Mouse (Mus musculus) mesoderm, embryonic 11.5 days (tissue): Measurements from ENCODE around the gene Aebp2.
"Not testable (repeated sequence)": the region's sequence is repeated elsewhere in the genome, so short reads cannot be mapped to it uniquely, and the experiment has no call there.

Experiments used
- DNase-seq: peaks from one replicate; pipeline ENCODE4 v3.0.0-alpha.2; 2012; ENCODE audit warnings: low read depth, low spot score

Aebp2 gene

DNA sequence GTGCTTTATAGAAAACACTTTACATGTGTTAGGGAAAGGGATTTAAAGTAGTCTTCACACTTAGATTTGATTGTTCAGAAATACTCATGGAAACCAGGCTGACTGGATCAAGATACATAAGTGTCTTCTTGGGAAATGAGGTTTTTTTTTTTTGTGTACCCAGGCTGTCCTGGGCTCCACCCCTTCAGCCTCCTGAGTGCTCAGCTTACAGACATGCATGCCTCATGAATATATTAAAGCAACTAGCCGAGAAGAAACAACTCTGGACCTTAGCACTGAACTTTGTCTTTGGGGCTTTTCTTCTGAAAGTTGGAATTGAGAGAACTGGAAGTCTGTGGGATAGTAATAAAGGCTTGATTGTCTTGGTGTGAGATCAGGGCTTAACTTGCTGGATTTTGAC, 27.3 kb downstream of the Aebp2 start:
- no peak for DNase-seq

DNA sequence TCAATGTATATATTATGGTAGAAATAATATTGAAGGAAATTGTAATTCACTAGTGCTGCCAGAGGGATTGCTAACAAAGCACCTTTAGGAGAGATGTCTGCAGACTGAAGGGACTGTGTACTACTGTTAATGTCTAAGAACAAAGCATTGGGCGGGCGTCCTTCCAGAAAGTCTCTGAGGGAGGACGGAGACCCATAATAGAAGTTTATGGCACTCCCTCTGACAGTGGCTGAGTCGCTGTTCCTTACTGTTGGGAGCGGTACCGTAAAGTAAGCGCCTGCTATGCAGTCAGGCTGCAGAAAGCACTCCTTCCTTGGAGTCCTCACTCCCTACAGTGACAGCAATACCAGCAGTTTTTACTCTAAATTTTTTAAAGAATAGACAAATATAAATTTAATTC, 29.5 kb downstream of the Aebp2 start:
- DNase-seq = no peak

DNA sequence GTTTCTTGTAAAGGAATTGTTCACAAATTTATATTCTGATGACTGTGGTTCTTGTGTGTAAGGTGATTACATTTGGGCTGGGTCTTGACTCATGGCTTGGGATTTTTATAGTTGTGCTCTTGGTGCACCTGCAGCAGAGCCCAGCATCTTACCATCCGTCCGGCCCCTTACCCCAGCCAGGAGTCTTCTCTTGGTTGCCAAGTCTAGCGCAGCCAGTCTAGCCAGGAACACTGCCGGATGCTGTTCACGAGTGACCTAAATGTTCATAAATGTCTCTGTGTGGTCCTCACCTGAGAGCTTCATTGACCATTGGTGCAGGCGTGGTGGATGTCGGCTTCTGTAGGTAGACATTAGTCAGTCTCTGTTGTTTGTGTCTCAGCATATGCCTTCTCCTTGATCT, 33.0 kb downstream of the Aebp2 start:
- DNase-seq = no peak

DNA sequence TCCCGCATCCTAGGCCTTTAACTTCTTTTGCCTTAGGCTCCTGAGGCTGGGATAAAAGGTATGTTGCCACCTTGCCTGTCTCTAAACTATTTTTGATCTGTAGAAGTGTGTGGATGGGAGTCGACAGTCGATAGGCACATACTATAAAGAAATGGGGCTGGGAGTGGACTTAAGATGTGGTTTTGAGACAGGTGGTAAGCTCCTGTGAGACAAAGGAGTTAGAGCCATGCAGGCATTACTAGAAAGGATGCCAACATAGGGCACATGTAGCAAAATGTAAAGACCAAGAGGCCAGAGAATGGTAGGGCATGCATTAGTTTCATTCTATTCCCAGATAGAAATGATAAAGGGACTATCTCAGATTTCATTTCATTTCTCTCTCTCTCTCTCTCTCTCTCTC, 34.5 kb downstream of the Aebp2 start:
- no peak for DNase-seq

DNA sequence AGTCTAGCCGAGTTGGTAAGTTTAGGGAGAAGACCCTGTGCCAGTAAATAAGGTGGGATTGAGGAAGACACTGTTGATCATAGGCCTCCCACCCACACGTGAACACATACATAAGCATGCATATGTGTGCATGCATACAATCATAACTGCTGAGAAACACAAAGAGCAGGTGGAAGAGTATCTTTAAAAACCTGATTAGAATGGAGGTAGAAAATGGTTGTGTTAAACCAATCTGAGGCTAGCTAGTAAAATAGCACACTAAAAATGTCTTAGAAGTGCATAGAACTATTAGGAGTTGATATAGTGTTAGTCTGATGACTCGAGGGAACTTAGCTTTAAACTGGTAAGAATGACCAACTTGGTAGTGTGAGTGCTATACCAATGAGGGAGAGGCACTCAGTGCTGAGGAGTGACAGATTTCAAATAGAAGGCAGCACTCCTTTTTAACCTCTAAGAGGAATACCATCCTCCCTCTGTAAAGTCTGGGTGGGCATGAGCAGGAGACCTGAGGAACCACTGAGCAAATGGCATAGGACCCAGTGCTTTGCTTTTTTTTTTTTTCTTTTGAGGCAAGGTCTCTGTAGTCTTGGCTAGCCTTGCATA, 35.6 kb downstream of the Aebp2 start:
- no peak for DNase-seq

DNA sequence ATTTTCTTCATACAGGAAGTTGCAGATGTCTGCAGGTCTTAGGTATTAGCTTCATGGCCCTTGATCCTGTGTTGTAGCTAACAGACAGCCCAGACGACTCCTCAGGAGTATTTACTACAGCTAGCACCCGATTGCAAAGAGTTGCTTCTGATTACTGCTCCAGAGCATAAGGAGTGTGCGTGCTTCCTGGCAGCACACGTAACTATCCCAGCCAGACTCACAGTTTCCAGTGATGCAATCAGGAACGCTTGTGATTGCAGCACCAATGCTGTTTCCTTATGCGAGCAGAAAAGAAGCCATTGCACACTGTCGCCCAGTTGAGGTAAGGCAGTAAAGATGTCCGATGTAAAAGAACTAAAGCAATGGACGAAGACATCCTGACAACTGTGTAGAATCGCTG, 38.6 kb downstream of the Aebp2 start:
- DNase-seq = no peak

DNA sequence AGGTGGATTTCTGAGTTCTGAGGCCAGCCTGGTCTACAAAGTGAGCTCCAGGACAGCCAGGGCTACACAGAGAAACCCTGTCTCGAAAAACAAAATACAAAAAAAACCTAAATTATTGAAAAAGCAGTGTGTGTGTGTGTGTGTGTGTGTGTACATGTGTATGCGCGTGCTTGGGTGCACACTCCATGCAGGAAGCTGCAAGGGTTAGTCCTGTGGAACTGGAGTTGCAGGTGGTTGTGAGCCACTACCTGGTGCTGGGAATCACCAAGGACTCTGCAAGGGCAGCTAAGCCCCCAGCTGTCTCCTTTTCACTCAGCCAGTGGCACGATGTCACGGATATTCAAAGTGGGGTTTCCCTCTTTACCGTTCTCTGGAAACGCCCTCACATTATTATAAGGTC, 39.3 kb downstream of the Aebp2 start:
- DNase-seq = no peak

DNA sequence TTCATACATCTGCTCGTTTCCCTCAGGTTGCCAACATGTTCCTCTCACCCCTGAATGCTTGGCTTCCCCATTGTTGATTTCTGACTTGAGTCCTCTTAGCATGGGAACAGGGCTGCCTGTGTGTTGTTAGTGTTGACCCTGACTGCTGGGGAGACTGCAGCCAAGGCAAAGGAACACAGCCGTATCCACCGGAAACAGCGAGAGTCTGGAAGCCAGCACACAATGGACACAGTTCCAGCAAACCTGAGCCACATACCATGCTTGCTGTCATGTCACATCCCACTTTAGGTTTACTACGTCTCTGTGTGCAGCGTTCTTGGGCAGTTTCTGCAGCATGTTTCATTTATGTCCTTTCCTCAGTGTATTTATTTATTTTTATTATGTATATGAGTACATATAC, 39.8 kb downstream of the Aebp2 start:
- DNase-seq = no peak

DNA sequence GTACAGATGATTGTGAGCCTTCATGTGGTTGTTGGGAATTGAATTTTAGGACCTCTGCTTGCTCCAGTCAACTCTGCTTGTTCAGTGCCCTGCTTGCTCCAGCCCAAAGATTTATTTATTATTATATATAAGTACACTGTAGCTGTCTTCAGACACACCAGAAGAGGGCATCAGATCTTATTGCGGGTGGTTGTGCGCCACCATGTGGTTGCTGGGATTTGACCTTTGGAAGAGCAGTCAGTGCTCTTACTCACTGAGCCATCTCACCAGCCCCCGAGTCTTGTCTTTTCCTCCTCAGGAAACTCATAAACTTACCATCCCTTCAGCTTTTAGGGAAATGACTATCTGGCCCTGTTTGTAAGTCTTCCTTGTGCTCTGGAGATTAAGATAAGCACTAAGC, 40.2 kb downstream of the Aebp2 start:
- DNase-seq = not testable (repeated sequence)

DNA sequence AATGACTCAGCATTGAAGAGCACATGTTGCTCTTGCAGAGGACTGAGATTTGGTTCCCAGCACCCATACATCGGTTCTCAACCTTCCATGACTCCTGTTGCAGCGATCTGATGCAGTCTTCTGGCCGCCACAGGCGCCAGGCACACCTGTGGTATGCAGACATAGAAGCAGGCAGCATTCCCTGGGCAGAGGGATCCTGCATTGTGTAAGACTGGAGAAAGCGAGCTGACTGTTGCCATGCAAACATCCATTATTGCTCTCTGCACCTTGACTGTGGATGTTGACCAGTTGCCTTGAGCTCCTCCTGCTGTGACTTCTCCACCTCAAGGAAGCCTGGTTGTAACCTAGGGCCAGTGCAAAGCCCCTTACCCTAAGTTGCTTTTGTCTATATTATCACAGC, 42.1 kb downstream of the Aebp2 start:
- no peak for DNase-seq

DNA sequence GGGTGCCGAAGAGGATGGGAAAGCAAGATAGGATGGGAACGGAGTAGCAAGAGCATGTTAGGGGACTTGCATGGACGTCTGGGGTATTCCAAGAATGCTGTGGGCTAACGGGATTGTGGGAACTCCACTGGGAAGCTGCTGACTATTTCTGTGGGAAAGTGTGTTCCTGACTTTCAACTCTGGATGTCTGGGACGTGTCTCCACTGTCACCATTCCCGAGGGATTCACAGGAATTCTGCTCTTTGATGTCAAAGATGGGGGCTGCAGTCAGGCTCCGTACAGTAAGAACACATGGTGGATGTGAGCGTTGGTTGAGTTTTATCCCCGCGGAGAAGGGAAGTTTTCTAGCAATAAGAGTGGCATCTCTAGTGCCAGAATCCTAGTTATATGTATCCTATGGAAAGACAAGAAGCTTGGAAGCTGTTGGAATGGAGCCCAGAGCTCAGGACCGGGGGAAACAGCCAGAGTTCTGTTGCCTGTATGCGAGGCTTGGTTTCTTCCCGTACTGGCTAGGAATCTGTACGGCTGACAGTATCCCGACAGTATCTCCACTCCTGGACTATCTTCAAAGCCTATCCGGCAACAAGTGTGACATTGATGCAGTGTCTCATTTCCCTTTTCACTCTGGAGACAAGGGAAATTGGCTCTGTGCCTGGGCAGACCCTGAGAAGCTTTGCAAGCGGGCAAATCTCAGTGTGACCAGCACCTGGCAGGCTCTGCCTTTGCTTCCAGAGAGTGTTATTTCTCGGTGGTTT, 44.2 kb downstream of the Aebp2 start:
- DNase-seq = peak; percentile 57

DNA sequence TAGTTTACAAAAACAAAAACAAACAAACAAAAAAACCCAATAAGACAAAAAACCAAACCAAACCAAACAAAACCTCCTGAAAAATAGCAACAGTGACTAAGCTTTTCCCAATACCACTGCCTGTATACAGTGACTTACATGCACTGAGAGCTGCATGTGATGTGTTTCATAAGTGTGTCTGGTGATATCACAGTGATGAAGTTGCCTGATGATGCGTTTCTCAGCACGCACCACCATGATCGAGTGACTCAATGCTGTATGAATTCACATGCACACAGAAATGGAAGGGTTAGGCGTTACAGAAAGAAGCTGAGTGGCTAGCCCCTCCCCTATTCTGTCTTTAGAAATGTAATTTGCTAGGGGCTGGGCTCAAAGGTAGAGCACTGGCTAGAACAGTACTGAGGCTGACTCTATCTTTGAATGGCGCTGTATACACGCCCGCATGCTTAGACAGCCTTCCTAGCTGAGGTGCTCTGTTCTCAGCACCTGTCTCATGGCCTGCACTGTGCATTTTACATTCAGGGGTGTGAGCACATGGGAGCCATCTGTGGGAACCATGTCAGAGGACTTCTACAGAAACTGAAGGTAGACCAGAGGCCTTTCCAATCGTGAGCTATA, 44.9 kb downstream of the Aebp2 start:
- no peak for DNase-seq

DNA sequence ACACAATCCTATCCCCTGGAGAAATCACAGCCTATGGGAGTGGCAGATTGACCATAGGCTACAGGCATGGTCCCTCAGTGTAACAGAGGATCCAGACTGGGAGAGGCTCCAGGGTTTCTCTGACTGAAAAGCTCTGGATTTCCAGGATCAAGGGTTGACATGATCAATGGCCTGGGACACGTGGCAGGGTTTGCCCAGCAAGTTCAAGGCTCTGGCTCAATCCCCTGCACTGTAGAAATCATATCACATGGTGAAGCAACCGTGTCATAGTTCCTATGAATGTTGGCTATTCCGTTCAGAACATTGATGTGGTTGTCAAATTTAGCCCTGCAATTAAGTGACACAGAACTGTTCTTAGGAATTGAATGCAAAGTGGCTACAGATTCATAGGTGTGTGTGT, 52.0 kb downstream of the Aebp2 start:
- DNase-seq = no peak

DNA sequence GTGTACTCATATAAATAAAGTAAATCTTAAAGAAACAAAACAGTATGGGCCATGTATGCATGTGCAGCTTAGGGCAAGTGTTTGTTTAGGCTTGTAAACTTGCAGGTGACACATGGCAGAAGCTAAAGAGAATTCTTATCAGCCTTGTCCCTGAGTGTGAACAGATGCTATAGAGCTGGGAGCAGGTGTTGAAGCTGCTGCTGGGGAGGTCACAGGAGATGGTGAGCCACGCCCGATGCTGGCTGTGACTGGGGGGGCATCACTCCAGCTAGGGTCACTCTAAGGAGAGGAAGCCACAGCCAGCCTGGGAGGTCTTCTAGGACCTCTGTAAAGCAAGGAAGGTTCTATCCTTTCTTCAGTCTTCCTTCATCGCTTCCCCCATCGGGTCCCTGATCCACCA, 53.6 kb downstream of the Aebp2 start:
- DNase-seq = no peak

DNA sequence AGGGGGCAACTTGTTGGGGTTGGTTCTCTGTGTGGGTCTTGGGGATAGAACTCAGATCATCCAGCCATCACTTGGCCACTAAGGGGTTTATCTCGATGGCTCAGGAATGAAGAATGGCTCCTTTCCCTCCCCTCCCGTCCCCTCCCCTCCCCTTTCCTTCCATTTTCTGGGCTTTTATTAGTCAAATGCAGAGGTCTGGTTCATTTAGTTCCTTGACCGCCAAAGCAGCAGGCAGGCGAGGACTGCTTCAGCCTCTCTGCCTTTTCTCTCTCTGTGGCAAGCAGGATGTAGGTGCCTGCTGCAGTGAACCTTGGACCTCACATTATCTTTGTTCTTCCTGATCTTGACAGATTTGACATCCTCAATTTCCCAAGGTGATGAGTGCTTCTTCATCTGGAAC, 54.6 kb downstream of the Aebp2 start:
- DNase-seq = no peak

DNA sequence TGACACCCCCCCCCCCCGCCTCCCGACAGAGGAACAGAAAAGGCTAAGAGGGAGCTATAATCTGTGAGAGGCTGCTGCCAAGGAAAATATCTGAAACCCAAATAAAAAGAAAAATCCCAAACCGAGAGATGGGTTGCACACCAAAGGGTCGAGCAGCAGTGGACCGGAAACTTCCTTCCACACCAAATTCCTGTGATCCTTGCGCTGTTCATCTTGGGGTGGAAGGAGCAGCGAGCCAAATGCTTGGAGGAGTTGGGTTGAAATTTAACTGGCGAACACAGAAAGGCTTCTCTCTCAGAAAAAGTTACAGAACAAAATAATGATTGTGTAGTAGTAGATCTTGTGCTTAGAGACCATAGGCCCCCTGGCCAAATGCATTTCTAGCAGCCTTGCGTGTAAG, 55.5 kb downstream of the Aebp2 start:
- no peak for DNase-seq

DNA sequence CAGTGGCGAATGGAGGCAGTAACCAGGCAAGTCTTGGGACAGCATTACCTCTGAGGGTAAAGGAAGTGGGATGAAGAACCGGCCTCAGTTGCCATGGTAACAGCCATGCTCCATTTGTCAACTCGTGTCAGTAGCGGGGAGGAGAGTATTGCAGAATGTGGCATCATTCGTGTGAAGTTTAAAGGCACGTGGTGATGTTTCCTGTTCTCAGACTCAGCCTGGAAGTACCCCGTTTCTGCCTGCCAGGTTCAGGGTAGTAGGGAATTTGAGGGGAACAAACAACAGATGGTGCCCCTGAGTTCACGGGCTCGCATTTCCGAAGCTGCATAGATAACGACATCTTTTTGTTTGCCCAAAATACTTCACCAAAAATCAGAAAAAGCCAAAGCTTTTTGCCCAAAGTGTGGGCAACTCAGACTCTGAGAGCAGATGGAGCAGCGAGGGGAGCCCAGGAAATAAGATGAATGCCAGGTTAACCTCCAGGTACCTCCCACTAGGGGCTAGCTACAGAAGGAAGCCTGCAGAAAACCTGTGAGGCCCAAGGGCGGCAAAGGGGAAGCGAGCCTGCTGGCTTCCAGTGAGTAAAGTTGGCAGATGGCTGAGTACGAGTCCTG, 56.3 kb downstream of the Aebp2 start:
- DNase-seq = peak; percentile 92

DNA sequence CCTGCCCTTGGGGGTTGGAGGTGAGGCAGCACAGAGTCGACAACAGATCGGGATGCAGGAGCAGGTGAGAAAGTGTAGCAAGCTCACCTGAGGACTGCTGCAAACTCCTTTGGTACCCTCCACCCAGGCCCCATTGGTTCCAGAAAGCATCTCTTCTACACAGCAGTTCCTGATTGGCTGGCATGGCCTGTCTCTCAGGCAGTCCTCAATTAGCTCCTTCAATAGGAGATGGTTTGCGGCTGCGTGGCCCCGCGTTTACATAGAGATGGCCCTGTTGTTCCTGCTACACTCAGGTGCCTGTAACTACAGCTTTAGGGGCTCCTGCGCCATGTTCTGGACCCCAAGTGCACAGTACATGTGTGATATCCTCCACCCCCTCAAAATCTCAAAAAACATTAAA, 58.2 kb downstream of the Aebp2 start:
- no peak for DNase-seq

DNA sequence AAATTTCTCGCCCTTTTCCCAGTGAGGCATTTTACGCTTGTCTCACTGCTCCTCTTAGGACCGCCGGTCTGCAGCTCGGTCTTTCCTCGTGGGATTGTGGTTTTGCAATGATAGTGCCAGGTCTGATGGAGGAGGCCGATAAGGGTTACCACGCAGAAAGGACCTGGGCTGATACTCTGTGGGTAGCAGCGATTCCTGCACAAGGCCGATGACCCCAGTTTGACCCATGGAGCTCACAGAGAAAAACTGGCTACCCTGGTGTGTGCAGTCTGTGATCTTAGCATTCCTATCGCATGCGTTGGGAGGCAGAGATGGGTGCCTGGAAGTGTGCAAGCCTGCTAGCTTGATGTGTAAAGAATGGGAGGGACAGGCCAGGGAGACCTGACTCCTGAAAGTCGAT, 60.4 kb downstream of the Aebp2 start:
- peak; percentile 63 for DNase-seq

DNA sequence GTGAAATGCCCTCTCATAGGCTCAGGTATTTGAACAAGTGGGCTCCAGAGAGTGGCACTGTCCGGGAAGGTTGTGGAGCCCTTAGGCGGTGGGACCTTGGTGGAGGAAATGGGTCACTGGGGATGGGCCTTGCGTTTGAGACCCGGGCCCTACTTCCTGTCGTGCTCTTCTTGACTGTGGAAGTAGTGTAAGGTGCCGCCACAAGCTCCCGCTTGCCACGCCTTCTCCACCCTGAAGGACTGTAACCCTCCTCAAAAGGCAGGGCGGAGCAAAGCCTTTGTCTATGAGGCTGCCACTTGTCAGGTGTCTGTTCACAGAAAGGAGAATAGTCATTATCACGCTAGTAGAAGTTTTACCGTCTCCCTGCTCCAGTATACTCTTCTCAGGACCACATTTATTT, 61.9 kb downstream of the Aebp2 start:
- DNase-seq = no peak

DNA sequence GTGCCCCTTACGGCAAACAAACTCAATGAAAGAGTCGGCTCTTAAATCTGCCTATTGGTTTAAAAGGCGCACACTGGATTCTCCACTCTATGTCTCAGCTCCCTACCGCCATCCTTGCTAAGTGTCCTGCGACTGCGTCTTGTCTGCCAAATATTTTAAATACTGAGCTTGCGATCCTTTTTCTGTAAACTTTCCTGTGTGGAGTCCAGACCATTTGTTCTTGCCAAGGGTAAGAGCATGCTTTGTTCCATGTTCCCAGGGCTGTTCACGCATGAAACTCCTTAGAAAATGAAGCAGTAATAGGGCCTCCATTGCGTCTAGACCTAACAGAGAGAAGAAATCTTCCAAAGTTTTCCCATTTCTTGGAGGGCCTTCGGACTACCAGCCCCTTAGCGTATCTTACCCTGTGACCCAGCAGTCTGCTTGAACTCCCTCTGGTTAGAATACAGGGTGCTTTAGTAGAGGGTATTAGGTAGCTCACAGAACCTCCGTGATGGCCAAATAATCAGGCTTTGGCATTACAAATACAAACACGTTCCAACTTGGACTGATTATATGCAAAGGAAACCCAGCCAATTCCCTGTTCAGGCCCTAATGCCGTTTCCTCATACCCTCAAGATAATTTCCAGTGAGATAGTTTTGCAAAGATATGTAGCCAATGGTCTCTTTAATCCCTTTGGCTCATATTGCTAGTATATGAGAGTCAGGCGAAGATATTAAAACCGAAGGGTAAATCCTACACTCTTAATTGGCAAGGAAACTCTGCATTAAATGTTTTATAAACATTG, 67.3 kb downstream of the Aebp2 start:
- DNase-seq = no peak

DNA sequence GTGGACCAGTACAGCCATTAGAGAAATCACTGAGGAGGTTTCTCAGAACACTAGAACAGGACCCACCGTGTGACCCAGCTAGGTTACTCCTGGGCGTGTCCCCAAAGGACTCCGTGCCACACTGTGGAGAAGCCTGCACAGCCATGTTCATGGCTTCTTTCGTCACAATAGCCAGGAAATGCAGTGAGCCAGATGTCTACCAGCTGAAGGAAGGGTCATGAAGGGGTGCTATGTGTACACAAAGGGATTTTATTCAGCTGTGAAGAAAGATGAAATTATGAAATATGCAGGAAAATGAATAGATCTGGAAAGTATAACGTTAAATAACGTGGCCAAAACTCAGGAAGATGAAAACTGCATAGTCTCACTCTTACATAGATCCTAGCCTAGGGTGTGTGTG, 69.7 kb downstream of the Aebp2 start:
- no peak for DNase-seq
